Mouse (Mus musculus): ENCODE data around the gene Defb45. TPM values are rescaled to one million over a fixed set of nuclear protein-coding genes. Genes with fewer than 3 reads are reported as not detected.
A peak's percentile ranks its signal among the peaks of the same experiment; 100 is the strongest.

Defb45 gene
- polyA plus RNA-seq, 1 experiment from 2014 or later, result not detected

DNA sequence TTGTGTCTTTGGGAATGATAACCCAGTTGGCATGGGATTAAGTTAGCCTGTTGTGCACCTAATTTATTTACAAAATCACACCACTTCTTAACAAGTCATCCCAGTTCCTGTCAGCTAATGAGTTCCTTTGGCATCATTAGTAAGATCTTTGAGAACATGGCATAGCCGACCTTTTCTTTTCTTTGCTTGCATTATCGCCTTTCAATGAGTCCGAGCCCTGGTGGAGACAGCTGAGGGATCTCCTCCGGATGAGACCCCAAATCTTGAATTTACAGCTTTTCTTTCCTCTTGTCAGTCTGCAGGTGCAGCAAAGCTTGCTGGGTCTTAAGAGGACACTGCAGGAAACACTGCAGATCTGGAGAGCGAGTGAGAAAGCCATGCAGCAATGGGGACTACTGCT, 30.2 kb downstream of the Defb45 start, which contains the start of gene Gm17416:
Gm17416 (plus strand) TSS at position 301 of the 400 bp plus-strand sequence.
- ATAC-seq (no peak), DNase-seq (ENCODE audit: low spot score) (no peak)

DNA sequence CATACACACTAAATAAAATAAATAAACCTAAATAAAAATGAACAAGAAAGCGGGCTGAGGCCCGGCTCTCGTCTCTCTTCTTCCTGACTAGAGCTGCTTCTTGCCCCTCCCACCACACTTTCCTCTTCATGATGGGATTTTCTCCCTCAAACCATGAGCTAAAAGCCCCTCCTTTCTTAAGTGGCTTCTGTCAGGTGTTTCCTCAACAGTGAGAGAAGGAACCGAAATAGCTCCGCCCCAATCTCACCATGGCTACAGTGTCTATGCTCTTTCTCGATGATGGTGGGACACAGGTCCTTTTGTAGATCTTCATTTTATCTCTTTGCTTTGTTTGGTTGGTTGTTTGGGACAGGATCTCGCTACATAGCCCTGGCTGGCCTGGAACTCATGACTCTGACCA, 42.5 kb downstream of the Defb45 start:
- 88% methylated on average over 7 of the region's 7 CpGs for WGBS
- no peaks in the 10 kb centered on the region for H3K9me3 ChIP-seq (replicated peaks; ENCODE audit: control insufficient read depth, low read length)
- H3K9ac ChIP-seq (ENCODE audit: low read length), result no peak overlapping the region
- no peaks in the 10 kb centered on the region for H3K4me1 ChIP-seq (ENCODE audit: control insufficient read depth, insufficient read depth, low read length)
- ATAC-seq, result no peak
- no peak for DNase-seq (ENCODE audit: low spot score)
- no peak overlapping the region for H3K4me3 ChIP-seq (ENCODE audit: low read depth, low read length)
- no peak overlapping the region for H3K27ac ChIP-seq (ENCODE audit: low read depth, low read length)
- no peaks in the 10 kb centered on the region for H3K27me3 ChIP-seq (replicated peaks; ENCODE audit: control insufficient read depth, insufficient read depth, low read length)
- no peaks in the 10 kb centered on the region for H3K36me3 ChIP-seq (ENCODE audit: control insufficient read depth, insufficient read depth, low read length)
- no peak overlapping the region for H3K4me2 ChIP-seq (ENCODE audit: low read length)

More for the DNA sequence above, 30.2 kb downstream of the Defb45 start, which contains the start of gene Gm17416:
- no peak within 1 kb of the TSS for H3K27ac ChIP-seq (ENCODE audit: low read depth, low read length)
- no peaks in the 10 kb centered on the region for H3K36me3 ChIP-seq (ENCODE audit: control insufficient read depth, insufficient read depth, low read length)
- WGBS, result 77% methylated on average over 5 of the region's 5 CpGs
- no peak within 1 kb of the TSS for H3K9ac ChIP-seq (ENCODE audit: low read length)
- no peak within 1 kb of the TSS for H3K4me2 ChIP-seq (ENCODE audit: low read length)
- H3K9me3 ChIP-seq (replicated peaks; ENCODE audit: control insufficient read depth, low read length), result no peaks in the 10 kb centered on the region
- H3K27me3 ChIP-seq (replicated peaks; ENCODE audit: control insufficient read depth, insufficient read depth, low read length), result no peaks in the 10 kb centered on the region
- H3K4me1 ChIP-seq (ENCODE audit: control insufficient read depth, insufficient read depth, low read length), result no peaks in the 10 kb centered on the region
- H3K4me3 ChIP-seq (ENCODE audit: low read depth, low read length), result no peak within 1 kb of the TSS

DNA sequence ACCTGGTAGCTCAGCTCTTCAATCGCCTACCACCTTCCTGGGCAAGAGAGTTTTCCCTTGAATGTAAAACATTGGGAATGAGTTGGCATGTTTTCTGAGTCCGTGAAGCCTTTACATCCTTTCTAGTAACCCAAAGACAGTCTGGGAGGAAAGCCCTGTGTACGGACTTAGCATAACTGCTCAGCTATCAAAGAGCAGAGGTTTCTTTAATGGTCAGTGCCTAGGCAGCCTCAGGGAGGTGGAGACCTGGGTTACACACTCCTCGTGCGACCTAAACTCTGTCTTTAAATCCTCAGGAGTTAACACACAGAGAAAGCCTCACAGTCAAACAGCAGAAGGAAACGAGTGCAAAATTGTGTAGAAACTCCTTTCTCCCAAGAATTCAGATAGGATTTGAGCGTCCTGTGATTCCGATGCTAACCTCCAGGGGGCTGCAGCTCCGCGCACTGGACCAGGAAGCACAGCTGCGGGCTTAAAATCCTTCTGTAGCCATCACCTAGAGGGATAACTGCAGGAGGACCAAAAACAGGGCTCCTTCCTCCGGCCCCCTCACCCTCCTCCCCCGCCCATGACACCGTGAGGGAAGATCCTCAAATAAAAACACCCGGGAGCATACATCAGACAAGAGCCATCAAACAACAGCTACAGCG, 45.3 kb downstream of the Defb45 start:
- Histone ChIP-seq H3K4me3 (ENCODE audit: low read depth, low read length) (no peak overlapping the region), H3K9ac (ENCODE audit: low read length) (peak overlapping the region; percentile 42), H3K27me3 (replicated peaks; ENCODE audit: control insufficient read depth, insufficient read depth, low read length) (no peaks in the 10 kb centered on the region), H3K27ac (ENCODE audit: low read depth, low read length) (no peak overlapping the region), H3K9me3 (replicated peaks; ENCODE audit: control insufficient read depth, low read length) (no peaks in the 10 kb centered on the region), H3K4me2 (ENCODE audit: low read length) (peak overlapping the region; percentile 32), H3K4me1 (ENCODE audit: control insufficient read depth, insufficient read depth, low read length) (no peaks in the 10 kb centered on the region), H3K36me3 (ENCODE audit: control insufficient read depth, insufficient read depth, low read length) (no peaks in the 10 kb centered on the region)
- DNase-seq (ENCODE audit: low spot score), result peak; percentile 79
- peak; percentile 60; the same call in 1 of the 2 replicates for ATAC-seq
- 12% methylated on average over 16 of the region's 16 CpGs for WGBS

DNA sequence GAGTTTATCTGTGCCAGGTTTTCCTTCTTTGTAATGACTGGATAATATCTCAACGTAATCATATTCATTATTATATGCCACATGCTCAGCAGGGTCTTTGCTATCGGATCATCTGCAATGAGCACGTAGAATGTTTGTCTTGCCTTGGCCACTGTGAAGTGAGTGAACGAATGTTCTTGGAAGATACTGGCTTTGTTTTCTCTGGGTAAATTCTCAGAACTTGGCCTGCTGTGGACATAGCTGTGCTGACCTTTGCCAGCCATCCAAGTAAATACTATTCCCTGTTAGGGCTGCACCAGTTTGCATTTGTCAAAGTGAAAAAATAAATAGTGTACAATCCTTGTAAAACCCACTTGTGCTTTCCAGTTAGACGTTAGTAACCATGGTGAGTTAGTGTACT, 51.1 kb downstream of the Defb45 start:
- Histone ChIP-seq H3K9me3 (replicated peaks; ENCODE audit: control insufficient read depth, low read length) (no peaks in the 10 kb centered on the region), H3K9ac (ENCODE audit: low read length) (no peak overlapping the region), H3K4me1 (ENCODE audit: control insufficient read depth, insufficient read depth, low read length) (no peaks in the 10 kb centered on the region), H3K4me3 (ENCODE audit: low read depth, low read length) (no peak overlapping the region), H3K27ac (ENCODE audit: low read depth, low read length) (no peak overlapping the region), H3K36me3 (ENCODE audit: control insufficient read depth, insufficient read depth, low read length) (no peaks in the 10 kb centered on the region), H3K27me3 (replicated peaks; ENCODE audit: control insufficient read depth, insufficient read depth, low read length) (no peaks in the 10 kb centered on the region), H3K4me2 (ENCODE audit: low read length) (no peak overlapping the region)
- DNase-seq (ENCODE audit: low spot score), result no peak
- ATAC-seq, result no peak
- WGBS, result 89% methylated on average over 5 of the region's 5 CpGs

DNA sequence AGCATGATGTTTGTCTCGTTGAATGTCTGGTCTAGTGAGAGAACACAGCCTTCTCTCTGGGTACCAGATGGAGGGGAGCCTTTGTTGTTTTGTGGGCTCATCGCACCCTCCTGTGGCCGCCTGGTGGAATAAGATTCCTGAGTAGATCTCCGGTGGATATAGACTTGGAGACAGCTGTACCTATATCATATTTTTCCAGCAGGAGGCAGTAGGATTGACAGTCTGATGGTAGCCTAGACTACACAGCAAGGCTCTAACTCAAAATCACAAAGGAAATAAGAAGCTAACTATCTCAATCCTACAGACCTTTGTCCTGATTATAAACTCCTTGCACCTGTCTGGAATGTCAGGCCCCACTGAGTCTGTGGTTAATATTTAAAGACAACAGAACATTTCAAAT, 54.5 kb downstream of the Defb45 start:
- no peaks in the 10 kb centered on the region for H3K27me3 ChIP-seq (replicated peaks; ENCODE audit: control insufficient read depth, insufficient read depth, low read length)
- H3K9me3 ChIP-seq (replicated peaks; ENCODE audit: control insufficient read depth, low read length), result no peaks in the 10 kb centered on the region
- H3K4me3 ChIP-seq (ENCODE audit: low read depth, low read length), result no peak overlapping the region
- peak; percentile 66 for ATAC-seq
- H3K4me2 ChIP-seq (ENCODE audit: low read length), result no peak overlapping the region
- no peak overlapping the region for H3K9ac ChIP-seq (ENCODE audit: low read length)
- DNase-seq (ENCODE audit: low spot score), result peak; percentile 84
- H3K4me1 ChIP-seq (ENCODE audit: control insufficient read depth, insufficient read depth, low read length), result no peaks in the 10 kb centered on the region
- no peak overlapping the region for H3K27ac ChIP-seq (ENCODE audit: low read depth, low read length)
- WGBS, result 25% methylated on average over 4 of the region's 4 CpGs
- H3K36me3 ChIP-seq (ENCODE audit: control insufficient read depth, insufficient read depth, low read length), result no peaks in the 10 kb centered on the region

- Histone ChIP-seq H3K4me3 (ENCODE audit: low read depth, low read length) (no peak overlapping the region), H3K4me1 (ENCODE audit: control insufficient read depth, insufficient read depth, low read length) (no peaks in the 10 kb centered on the region), H3K27me3 (replicated peaks; ENCODE audit: control insufficient read depth, insufficient read depth, low read length) (no peaks in the 10 kb centered on the region), H3K27ac (ENCODE audit: low read depth, low read length) (no peak overlapping the region), H3K4me2 (ENCODE audit: low read length) (no peak overlapping the region), H3K9me3 (replicated peaks; ENCODE audit: control insufficient read depth, low read length) (no peaks in the 10 kb centered on the region), H3K36me3 (ENCODE audit: control insufficient read depth, insufficient read depth, low read length) (no peaks in the 10 kb centered on the region), H3K9ac (ENCODE audit: low read length) (no peak overlapping the region)
- ATAC-seq, result no peak
- 76% methylated on average over 4 of the region's 4 CpGs for WGBS
- no peak for DNase-seq (ENCODE audit: low spot score)
Measured at GRCm38 (mm10) chr2:152543478-152543877, 55.7 kb downstream of the Defb45 start.

Other genes starting within 250 kb of the Defb45 start
- gene Nrsn2, start 222.8 kb downstream of the Defb45 start, polyA plus RNA-seq (2014; fragmentation: Nextera tagmentation; extraction: Ambion mirVana), result 18.9 and 21.8 TPM in 2 replicates
- 18.2 and 21.8 TPM in 2 replicates for gene Sox12, start 201.3 kb downstream of the Defb45 start, polyA plus RNA-seq (2014; fragmentation: Nextera tagmentation; extraction: Ambion mirVana)
- 17.3 and 18.2 TPM in 2 replicates for gene Zcchc3, start 184.4 kb downstream of the Defb45 start, polyA plus RNA-seq (2014; fragmentation: Nextera tagmentation; extraction: Ambion mirVana)
- 2.3 and 2.8 TPM in 2 replicates for gene 6820408C15Rik, start 183.8 kb downstream of the Defb45 start, polyA plus RNA-seq (2014; fragmentation: Nextera tagmentation; extraction: Ambion mirVana)
- gene Defb23, start 134.8 kb downstream of the Defb45 start, polyA plus RNA-seq (2014; fragmentation: Nextera tagmentation; extraction: Ambion mirVana), result not detected in 2 replicates
- gene Defb20, start 122.3 kb downstream of the Defb45 start, polyA plus RNA-seq (2014; fragmentation: Nextera tagmentation; extraction: Ambion mirVana), result not detected in 2 replicates
- gene Defb22, start 109.3 kb downstream of the Defb45 start, polyA plus RNA-seq (2014; fragmentation: Nextera tagmentation; extraction: Ambion mirVana), result not detected in 2 replicates
- gene Defb26, start 87.7 kb downstream of the Defb45 start, polyA plus RNA-seq (2014; fragmentation: Nextera tagmentation; extraction: Ambion mirVana), result not detected in 2 replicates
- gene Defb28, start 81.1 kb downstream of the Defb45 start, polyA plus RNA-seq (2014; fragmentation: Nextera tagmentation; extraction: Ambion mirVana), result not detected in 2 replicates
- gene Defb29, start 59.3 kb downstream of the Defb45 start, polyA plus RNA-seq (2014; fragmentation: Nextera tagmentation; extraction: Ambion mirVana), result not detected in 2 replicates
- not detected in 2 replicates for gene Gm17416, start 30.1 kb downstream of the Defb45 start, polyA plus RNA-seq (2014; fragmentation: Nextera tagmentation; extraction: Ambion mirVana)
- gene Defb21, start 26.7 kb downstream of the Defb45 start, polyA plus RNA-seq (2014; fragmentation: Nextera tagmentation; extraction: Ambion mirVana), result not detected in 2 replicates
- gene Defb19, start 19.1 kb downstream of the Defb45 start, polyA plus RNA-seq (2014; fragmentation: Nextera tagmentation; extraction: Ambion mirVana), result not detected in 2 replicates
- gene Defb36, start 4.9 kb upstream of the Defb45 start, polyA plus RNA-seq (2014; fragmentation: Nextera tagmentation; extraction: Ambion mirVana), result not detected in 2 replicates
- not detected in 2 replicates for gene Defb25, start 23.7 kb upstream of the Defb45 start, polyA plus RNA-seq (2014; fragmentation: Nextera tagmentation; extraction: Ambion mirVana)
- gene Rem1, start 27.6 kb upstream of the Defb45 start, polyA plus RNA-seq (2014; fragmentation: Nextera tagmentation; extraction: Ambion mirVana), result 0.34 and 0.53 TPM in 2 replicates
- gene H13, start 70.1 kb upstream of the Defb45 start, polyA plus RNA-seq (2014; fragmentation: Nextera tagmentation; extraction: Ambion mirVana), result 136 and 161 TPM in 2 replicates
- gene Mcts2, start 87.6 kb upstream of the Defb45 start, polyA plus RNA-seq (2014; fragmentation: Nextera tagmentation; extraction: Ambion mirVana), result 35.8 and 42.6 TPM in 2 replicates
- gene Id1, start 136.9 kb upstream of the Defb45 start, polyA plus RNA-seq (2014; fragmentation: Nextera tagmentation; extraction: Ambion mirVana), result 29.2 and 32.8 TPM in 2 replicates
- gene Cox4i2, start 154.8 kb upstream of the Defb45 start, polyA plus RNA-seq (2014; fragmentation: Nextera tagmentation; extraction: Ambion mirVana), result 4.5 and 5.9 TPM in 2 replicates
- gene Bcl2l1, start 232.3 kb upstream of the Defb45 start, polyA plus RNA-seq (2014; fragmentation: Nextera tagmentation; extraction: Ambion mirVana), result 179 and 189 TPM in 2 replicates
- gene Tpx2, start 248.6 kb upstream of the Defb45 start, polyA plus RNA-seq (2014; fragmentation: Nextera tagmentation; extraction: Ambion mirVana), result 70.1 and 81.5 TPM in 2 replicates

All from forebrain, embryonic 14.5 days (tissue).